Mouse (Mus musculus): ENCODE measurements around the gene Fam184b.
A peak's percentile ranks its signal among the peaks of the same experiment; 100 is the strongest.

Gene Fam184b

DNA sequence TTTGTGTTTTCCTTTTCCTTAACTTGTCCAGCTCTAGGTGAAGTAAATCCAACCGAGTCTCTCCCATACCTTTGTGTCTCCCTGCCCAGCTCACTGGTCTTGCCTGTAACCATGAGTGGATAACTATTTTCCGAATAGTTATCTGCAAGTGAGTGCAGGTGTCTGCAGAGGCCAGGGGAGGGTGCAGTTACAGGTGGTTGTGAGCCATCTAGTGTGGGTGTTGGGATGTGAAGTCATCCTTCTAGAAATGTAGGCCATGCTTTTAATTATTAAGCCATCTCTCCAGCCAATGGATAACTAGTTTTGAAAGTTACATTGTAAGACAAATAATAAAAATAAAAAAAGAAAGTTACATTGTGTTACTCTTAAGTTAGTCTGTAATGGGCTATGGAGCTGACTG lies 125.9 kb downstream of the Fam184b start:
- no peak for DNase-seq (ENCODE audit: low spot score)

- no peak for DNase-seq (ENCODE audit: low spot score)
These were observed 126.5 kb downstream of the Fam184b start for GRCm38 (mm10) chr5:45512908-45513307.

- DNase-seq (ENCODE audit: low spot score) = no peak
These were observed 129.3 kb downstream of the Fam184b start for GRCm38 (mm10) chr5:45510071-45510470.

DNA sequence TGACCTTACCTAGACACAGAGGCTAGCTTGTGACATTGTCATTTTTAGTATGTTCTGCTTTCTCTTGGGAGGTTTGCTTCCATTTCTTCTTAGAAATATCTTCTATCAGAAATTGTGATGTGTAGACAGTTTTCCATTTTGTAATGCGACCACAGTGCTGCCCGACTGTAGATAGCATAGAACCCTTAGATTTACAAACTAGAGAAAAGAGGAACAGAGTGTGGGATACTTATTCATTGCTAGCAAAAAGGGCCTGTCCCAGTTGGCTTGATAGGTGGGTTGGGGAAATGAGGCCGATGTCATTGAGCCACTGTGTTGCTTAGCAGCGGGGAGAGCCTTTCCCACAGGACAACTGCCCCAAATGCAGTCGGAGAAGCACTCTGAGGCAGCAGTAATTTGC lies 141.8 kb downstream of the Fam184b start:
- DNase-seq (ENCODE audit: low spot score) = no peak

GRCm38 (mm10) chr5:45496930-45497550 lies 142.4 kb downstream of the Fam184b start:
- DNase-seq (ENCODE audit: low spot score) = no peak

DNA sequence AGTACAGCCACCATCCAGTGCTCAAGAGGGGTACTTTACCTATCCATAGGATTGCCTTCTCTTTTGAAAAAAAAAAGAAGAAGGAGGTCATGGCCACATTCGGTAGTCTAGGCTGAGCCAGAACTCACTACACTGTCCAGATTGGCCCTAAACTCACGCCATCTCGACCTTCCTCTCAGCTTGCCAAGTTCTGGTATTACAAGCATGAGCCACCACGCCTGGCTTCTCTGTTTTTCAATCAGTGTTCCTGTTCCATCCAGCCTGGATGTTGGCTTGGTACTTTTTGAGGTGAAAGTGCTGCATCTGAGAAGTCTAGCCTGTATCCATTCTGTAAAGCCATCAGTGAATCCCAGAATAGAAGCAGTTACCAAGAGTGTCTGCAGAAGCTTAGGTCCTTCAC lies 142.9 kb downstream of the Fam184b start:
- DNase-seq (ENCODE audit: low spot score) = peak; percentile 52

DNA sequence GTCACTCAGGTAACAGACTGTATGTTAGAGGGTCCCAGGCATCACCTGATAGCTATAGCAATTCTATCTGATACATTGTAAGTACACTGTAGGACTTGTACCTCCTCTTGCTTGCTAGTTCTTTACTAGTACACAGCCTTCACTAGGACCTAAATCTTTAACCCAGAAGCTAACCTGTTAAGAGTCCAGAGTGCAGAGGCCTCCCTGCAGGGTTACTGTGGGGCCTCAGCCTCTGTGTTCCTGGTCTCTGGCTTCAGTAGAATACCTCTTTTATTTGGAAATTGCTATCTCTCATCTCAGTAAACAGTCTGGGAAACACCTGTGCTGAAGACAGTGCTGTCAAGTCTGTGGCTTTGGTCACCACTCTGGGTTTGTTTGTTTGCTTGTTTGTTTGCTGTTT lies 143.4 kb downstream of the Fam184b start:
- no peak for DNase-seq (ENCODE audit: low spot score)

GRCm38 (mm10) chr5:45495429-45495975 lies 143.9 kb downstream of the Fam184b start:
- DNase-seq (ENCODE audit: low spot score) = no peak

- no peak for DNase-seq (ENCODE audit: low spot score)
These were observed 145.2 kb downstream of the Fam184b start for GRCm38 (mm10) chr5:45494093-45494755.

DNA sequence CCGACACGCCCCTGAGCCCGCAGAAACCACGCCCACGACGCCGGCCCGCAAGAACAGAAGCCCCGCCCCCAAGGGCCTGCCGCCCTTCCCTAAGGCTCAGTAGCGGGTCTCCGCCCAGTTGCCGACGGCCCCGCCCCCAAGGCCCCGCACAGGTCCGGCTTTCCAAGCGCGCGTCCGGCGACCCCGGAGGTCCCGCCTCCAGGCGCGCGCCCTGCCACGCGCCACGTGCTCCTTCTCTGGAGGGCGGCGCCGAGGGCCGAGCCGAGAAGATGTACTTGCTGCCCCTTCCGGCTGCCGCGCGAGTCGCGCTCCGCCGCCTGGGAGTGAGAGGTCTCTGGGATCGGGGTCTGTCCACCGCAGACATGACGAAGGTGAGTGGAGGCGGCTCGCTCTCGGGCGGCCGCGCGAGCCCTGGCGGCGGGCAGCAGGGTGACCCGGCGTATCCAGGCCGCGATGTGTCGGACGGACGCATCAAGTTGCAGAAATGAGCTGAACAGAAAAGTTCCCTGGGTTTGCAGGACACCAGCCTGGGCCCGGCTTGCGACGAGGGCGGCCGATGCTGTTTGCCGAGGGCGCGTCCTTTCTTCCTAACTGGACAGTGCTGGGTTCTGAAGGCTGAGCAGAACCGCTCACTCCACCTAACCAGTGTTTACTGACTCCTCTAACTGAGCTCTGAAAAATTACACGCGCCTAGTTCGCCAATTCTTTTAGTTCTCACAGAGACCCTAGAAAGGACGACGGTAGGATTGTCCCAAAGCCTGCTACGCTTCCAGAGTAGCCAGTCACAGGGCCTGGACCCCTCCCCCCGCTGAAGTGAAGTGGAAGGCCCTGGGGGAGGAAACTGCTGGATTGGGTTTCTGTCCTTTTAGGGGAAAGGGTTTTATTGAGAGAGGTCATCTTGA lies 146.0 kb downstream of the Fam184b start, which contains the start of gene Lap3:
Gene Lap3, plus strand, starts transcription at position 184 of the 902 bp plus-strand sequence.
- peak; percentile 99 for DNase-seq (ENCODE audit: low spot score)

GRCm38 (mm10) chr5:45491776-45492175 lies 147.6 kb downstream of the Fam184b start:
- no peak for DNase-seq (ENCODE audit: low spot score)

- DNase-seq (ENCODE audit: low spot score) = no peak
These were observed 155.8 kb downstream of the Fam184b start for GRCm38 (mm10) chr5:45483654-45484053.

DNA sequence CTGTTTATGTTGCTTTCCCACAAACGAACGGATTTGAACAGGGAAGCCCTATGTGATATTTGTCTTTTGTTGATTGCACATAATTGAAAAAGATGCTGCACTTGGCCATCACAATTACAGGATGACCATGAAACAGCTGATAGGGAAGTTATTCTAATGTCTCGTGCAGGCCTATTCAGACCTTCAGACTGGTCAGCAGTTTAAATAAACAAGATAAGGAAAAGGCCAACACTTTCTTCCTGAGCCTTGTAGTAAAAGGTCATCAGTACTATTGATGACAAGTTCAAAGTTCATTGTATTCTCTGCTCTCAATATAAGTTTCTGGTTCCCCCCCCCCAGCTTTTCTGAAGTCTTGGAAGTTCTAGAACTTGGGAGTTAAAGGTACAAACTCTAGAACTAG lies 156.8 kb downstream of the Fam184b start:
- no peak for DNase-seq (ENCODE audit: low spot score)

- DNase-seq (ENCODE audit: low spot score) = no peak
These were observed 158.3 kb downstream of the Fam184b start for GRCm38 (mm10) chr5:45481125-45481524.

- no peak for DNase-seq (ENCODE audit: low spot score)
These were observed 159.3 kb downstream of the Fam184b start for GRCm38 (mm10) chr5:45480066-45480465.

Measured in adipocyte (in vitro differentiated cells).